Mouse (Mus musculus): ENCODE results near the gene Arid5b.

Arid5b gene

GRCm38 (mm10) chr10:68164723-68165706 is 113.5 kb downstream of the Arid5b start:
- DNase-seq (ENCODE audit: low read depth, low spot score): no peak

DNA sequence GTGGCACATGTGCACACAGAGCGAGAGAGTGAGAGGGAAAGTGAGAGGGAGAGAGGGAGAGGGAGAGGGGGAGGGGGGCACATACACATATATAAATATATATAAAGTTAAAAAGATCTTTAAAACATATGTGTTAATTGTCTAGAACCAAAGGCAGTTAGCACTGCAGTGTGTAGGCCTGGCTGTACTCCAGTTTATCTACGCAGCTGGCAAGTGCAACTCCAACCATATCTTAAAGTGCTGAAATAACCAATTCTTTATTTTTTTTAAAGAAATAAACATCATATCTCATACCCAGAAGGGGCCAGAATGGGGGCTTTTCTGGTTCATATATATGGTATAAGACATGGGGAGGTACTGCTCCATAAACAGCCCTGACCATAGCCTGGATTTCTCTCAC is 114.4 kb downstream of the Arid5b start:
- DNase-seq (ENCODE audit: low read depth, low spot score): no peak

DNA sequence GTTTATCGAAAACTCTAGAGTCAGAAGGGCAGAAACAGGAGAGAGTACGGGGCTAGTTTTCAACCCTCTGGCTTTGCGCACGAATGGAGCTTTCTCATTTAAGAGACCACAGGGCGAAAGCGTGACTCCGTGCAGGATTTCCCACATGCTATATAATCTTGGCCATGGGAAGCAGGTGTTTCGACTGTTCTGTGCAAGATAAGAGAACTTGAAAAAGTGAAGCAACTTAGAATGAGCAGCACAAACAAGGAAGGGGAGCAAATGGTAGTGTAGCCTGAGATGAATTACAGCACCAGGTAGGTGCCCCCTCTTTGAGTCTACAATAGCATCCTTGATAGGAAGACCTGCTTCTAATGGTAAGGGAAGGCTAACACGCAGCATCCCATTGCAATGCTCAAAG is 118.8 kb downstream of the Arid5b start:
- DNase-seq (ENCODE audit: low read depth, low spot score): no peak

GRCm38 (mm10) chr10:68158555-68158954 is 120.0 kb downstream of the Arid5b start:
- DNase-seq (ENCODE audit: low read depth, low spot score): no peak

- DNase-seq (ENCODE audit: low read depth, low spot score): peak; percentile 28
These were observed 121.0 kb downstream of the Arid5b start for GRCm38 (mm10) chr10:68157511-68157910.

DNA sequence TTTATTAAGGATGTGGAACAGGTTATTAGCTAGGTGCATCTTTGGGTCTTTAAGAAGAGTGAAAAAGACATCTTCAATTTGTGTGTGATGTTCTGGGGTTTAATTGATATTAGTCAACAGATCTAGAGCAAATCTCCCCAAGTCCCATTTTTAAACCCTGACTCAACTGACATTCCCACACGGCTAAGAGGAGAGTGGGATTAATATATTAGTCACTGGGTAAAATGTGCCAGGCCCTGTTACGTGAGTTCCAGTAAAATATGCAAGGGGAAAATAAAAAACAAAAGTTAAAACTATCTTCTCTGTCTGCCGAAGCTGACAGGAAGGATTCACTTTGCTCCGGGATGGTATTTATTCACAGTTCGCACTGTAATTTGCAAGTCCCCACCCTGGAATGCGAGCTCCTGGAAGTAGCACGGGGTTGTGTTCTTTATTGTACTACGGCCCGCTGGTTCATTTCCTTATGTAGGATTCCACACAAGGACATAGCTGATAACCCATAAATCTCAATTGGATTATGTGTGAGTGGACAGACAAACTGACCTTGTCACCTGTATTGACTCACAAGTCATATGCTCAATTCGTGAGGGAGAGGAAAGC is 121.8 kb downstream of the Arid5b start:
- DNase-seq (ENCODE audit: low read depth, low spot score): peak; percentile 91

GRCm38 (mm10) chr10:68156159-68156558 is 122.4 kb downstream of the Arid5b start:
- peak; percentile 81 for DNase-seq (ENCODE audit: low read depth, low spot score)

DNA sequence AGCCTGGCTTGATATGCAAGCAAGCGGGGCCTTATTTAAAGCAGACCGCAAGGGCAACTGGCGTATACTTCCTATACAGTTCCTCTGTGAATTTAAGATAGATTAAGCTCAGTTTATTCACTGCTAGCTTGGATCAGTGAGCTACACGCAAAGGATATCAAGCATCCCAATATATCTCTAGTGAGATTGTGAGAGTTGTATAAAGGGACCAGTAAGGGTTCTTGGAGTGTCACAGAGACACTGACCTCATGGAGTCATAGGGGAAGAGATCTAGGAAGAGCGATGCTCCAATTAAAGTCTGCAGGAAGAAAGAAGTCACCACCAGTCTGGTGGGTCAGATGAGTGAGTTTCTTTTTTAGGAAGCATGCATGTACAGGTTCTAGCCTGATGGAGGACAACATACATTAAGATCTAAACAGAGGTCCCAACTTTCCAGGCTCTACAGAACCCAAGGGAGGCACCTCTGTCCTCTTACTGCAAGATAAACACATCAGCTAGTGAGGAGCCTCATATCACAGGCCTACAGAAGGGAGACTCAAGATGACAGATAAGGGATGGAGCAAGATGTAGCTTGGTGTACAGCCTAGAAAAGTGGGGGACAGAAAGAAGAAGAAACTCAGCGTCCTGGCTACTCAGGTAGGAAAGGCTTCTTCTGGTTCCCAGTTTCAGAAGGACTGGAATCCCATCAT is 123.0 kb downstream of the Arid5b start:
- no peak for DNase-seq (ENCODE audit: low read depth, low spot score)

DNA sequence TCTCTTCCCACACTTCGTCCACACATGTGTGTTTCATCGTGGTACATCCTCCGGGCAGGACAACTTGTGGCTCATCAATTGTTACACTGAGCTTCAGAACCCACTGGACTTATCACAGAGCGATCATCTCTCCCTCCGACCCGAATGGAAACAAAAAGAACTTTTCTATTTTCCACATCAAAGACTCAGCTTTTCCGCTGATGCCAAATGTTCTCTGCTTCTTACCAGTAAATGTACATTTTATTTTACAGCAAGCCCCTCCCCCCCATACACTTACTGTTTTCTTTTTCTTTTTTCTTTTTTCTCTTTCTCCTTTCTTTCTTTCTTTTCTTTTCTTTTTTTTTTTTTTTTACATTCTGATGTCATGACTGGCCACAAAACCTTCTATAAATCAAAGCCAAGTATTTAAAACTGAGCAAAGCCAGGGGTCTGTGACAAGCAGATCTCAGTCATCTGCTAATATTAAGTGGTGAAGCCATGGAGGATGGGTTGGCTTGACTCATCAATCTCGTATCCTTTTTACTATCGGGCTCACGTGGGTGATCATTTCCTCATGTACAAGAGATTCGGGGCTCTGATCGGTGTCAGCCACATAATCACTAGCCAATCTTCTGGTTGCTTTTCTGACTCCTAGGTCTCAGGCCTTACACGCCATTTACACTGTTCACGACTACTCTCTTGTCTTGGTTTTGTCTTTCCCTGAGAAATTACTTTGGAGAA is 124.3 kb downstream of the Arid5b start:
- no peak for DNase-seq (ENCODE audit: low read depth, low spot score)

GRCm38 (mm10) chr10:68153344-68154045 is 125.0 kb downstream of the Arid5b start:
- DNase-seq (ENCODE audit: low read depth, low spot score): no peak

- peak; percentile 90 for DNase-seq (ENCODE audit: low read depth, low spot score)
These were observed 130.0 kb downstream of the Arid5b start for GRCm38 (mm10) chr10:68148495-68148894.

DNA sequence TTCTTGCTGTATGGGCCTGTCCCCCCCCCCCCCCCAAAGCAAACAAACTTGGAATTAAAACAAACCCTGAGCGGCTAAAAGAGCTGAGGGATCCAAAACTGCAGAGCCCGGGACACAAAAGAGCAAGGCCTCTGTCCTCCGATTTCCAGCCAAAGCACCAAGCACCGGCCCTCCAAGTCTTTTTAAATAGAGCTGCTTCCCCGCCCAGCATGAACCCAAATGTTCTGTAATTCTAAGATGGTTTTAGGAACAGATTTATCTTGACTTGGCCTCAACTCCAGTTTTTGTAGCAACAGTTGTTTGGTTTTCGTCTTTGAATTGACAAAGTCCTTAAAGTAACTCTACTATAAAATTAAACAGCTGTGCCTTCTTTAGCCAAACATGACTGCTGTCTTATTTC is 130.8 kb downstream of the Arid5b start:
- DNase-seq (ENCODE audit: low read depth, low spot score): no peak

DNA sequence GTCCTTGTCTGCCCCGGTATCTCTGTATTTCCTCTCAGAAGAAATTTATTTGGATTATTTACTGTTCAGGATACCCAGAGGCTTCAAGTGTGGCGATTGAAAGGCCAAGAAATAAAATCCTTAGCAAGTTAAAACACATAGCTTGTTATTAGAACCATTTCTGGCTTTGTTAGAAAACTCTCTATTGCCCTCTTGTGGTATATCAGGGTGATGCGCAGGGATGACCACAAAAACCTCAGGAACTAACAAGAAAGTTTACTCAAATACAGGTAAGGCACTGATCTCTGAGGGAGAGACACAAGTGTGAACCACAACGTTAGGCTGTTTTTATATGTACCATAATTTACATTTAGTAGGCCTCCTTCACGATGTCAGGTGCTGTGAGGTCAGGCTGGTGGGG is 131.7 kb downstream of the Arid5b start:
- DNase-seq (ENCODE audit: low read depth, low spot score): peak; percentile 86

- DNase-seq (ENCODE audit: low read depth, low spot score): no peak
These were observed 133.1 kb downstream of the Arid5b start for GRCm38 (mm10) chr10:68145286-68145950.

DNA sequence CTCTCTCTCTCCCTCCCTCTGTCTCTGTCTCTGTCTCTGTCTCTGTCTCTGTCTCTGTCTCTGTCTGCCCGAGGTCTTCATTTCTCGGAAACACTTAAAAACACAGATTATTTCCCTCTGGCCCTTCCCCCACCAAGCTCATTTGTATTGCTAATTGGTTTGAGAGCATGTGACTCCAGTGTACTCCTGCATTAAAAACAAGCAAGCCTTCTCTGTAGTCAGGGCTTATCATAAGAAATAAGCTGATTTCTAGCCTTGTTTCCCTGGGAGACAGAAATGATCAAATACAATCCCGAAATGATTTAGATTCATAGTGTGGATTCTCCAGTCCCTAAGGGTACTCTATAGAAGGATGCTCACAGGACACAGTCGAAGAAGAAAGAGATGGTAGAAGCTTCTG is 136.0 kb downstream of the Arid5b start:
- peak; percentile 49 for DNase-seq (ENCODE audit: low read depth, low spot score)

DNA sequence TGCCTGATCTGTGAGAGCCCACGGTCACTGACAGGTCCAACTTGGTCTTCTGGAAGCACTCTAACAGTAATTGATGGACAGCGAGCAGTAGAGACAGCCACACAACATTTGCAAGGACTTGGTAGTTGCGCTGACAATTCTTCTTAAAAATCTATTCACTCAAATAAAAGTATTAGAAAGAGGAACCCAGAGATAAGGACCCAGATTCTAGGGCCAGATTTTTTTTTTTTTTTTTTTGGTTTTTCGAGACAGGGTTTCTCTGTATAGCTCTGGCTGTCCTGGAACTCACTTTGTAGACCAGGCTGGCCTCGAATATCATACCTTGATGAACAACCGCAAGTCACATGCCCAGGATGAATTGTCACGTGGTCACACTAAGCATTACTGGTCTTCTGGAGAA is 137.0 kb downstream of the Arid5b start:
- no peak for DNase-seq (ENCODE audit: low read depth, low spot score)

GRCm38 (mm10) chr10:68140871-68141270 is 137.7 kb downstream of the Arid5b start:
- DNase-seq (ENCODE audit: low read depth, low spot score): no peak

- DNase-seq (ENCODE audit: low read depth, low spot score): no peak
These were observed 138.2 kb downstream of the Arid5b start for GRCm38 (mm10) chr10:68140306-68140705.

DNA sequence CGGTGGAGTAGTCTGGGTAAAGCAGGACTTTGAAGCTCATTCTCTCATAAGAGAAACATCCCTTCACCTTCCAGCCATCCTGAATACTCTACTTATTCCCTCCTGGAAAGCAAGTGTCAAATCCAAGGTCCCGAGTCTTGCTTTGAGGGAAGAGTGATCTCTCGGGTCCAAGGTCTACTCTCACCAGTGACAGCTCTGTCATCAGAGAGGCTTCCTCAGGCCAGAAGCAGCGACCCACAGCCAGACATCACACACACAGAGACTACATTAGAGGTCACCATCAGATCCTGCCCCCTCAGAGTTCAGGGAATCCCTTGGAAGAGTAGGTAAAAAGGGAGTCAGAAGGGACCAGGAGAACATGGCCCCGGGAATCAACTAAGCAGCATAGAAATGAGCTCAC is 140.4 kb downstream of the Arid5b start:
- DNase-seq (ENCODE audit: low read depth, low spot score): no peak

- DNase-seq (ENCODE audit: low read depth, low spot score): peak; percentile 100
These were observed 141.2 kb downstream of the Arid5b start for GRCm38 (mm10) chr10:68137151-68137833.
